Mouse (Mus musculus) heart, embryonic 11.5 days (tissue): ENCODE data around the gene Irak4. TPM values are rescaled to one million over a fixed set of nuclear protein-coding genes. Genes with fewer than 3 reads are reported as not detected.

Experiments used
- ATAC-seq: fragments of 200-750 bp; cut with Nextera tagmentation; replicated peaks from 2 replicates; pipeline ENCODE4 v1.8.0; 2017; ENCODE audit warnings: moderate library complexity; ENCODE audit not compliant: insufficient number of reproducible peaks, low FRiP score, low TSS enrichment
- H3K27ac ChIP-seq: fragments of 300-500 bp; sonication (generic); 2 replicates; pipeline ENCODE4 v1.5.1; 2014; ENCODE audit warnings: mild to moderate bottlenecking, low read depth, low read length
- H3K27me3 ChIP-seq: fragments of 300-500 bp; sonication (generic); 2 replicates; pipeline ENCODE4 v1.6.1; 2014; ENCODE audit warnings: mild to moderate bottlenecking, low read length, mixed read lengths; ENCODE audit not compliant: control insufficient read depth, insufficient read depth
- H3K36me3 ChIP-seq: fragments of 300-500 bp; sonication (generic); 2 replicates; pipeline ENCODE4 v1.6.1; 2014; ENCODE audit warnings: mild to moderate bottlenecking, low read length, moderate library complexity, mixed read lengths; ENCODE audit not compliant: control insufficient read depth, insufficient read depth
- H3K4me1 ChIP-seq: fragments of 300-500 bp; sonication (generic); 2 replicates; pipeline ENCODE4 v1.6.1; 2014; ENCODE audit warnings: low read length; ENCODE audit not compliant: control insufficient read depth, insufficient read depth
- H3K4me2 ChIP-seq: fragments of 300-500 bp; sonication (generic); 2 replicates; pipeline ENCODE4 v1.6.1; 2014; ENCODE audit warnings: mild to moderate bottlenecking, moderate library complexity
- H3K4me3 ChIP-seq: fragments of 300-500 bp; sonication (generic); 2 replicates; pipeline ENCODE4 v1.5.1; 2014; ENCODE audit warnings: low read depth, low read length
- H3K9ac ChIP-seq: fragments of 300-500 bp; sonication (generic); 2 replicates; pipeline ENCODE4 v1.6.1; 2014; ENCODE audit warnings: mild to moderate bottlenecking, low read depth, low read length, moderate library complexity
- H3K9me3 ChIP-seq: fragments of 300-500 bp; sonication (generic); replicated peaks from 2 replicates; pipeline ENCODE4 v1.6.1; 2016; ENCODE audit warnings: low read length; ENCODE audit not compliant: control insufficient read depth
- WGBS: fragments of 180-500 bp; shearing (Covaris S2); extraction: QIAGEN DNeasy Blood & Tissue Kit; methylation state at CpG from one replicate; pipeline ENCODE4 v1.1.7; 2014; ENCODE audit not compliant: insufficient replicate concordance; 5-methylcytosine and 5-hydroxymethylcytosine counted together
- polyA plus RNA-seq: library from polyadenylated mRNA; unstranded; fragments of >200 nt; fragmentation: Nextera tagmentation; extraction: Ambion mirVana; gene quantifications from 2 replicates; pipeline ENCODE4 v1.2.1, GENCODE M21; 2014

Gene Irak4
- polyA plus RNA-seq, 1 experiment from 2014 or later: 4.1 TPM

DNA sequence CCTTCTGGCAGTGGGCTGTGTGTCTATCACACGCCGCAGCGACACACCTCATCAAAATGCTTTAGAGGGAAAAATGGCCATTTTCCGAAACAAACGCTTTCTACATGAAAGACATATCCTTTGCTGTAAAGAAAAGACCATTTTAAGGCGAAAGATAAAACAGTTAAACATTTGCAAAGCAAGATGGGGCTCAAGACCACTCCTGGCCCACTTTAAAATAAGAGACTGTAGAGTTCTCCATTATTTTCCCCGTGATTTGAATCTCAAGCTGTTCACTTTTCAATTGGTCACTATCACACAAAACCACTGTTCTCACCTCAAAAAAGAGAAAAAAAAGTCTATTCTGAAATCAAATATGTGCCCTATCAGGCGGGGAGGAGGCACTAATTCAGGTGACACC is 46.6 kb downstream of the Irak4 start:
- H3K27ac ChIP-seq: no peak overlapping the region

GRCm38 (mm10) chr15:94591356-94591755 is 47.9 kb downstream of the Irak4 start:
- Histone ChIP-seq H3K4me2 (no peak overlapping the region), H3K9ac (no peak overlapping the region), H3K4me1 (no peaks in the 10 kb centered on the region), H3K4me3 (no peak overlapping the region), H3K9me3 (no peaks in the 10 kb centered on the region), H3K27ac (no peak overlapping the region), H3K27me3 (no peaks in the 10 kb centered on the region), H3K36me3 (no peaks in the 10 kb centered on the region)
- WGBS: 83% methylated on average over 4 of the region's 4 CpGs
- no peak for ATAC-seq

More for the DNA sequence above, 46.6 kb downstream of the Irak4 start:
- H3K9me3 ChIP-seq: no peaks in the 10 kb centered on the region
- H3K4me3 ChIP-seq: peak overlapping the region; percentile 85
- H3K9ac ChIP-seq: peak overlapping the region; percentile 43; the same call in 1 of the 2 replicates
- no peaks in the 10 kb centered on the region for H3K4me1 ChIP-seq
- ATAC-seq: no peak
- peak overlapping the region; percentile 63 for H3K4me2 ChIP-seq
- WGBS: 14% methylated on average over 8 of the region's 8 CpGs
- H3K27me3 ChIP-seq: no peaks in the 10 kb centered on the region
- no peaks in the 10 kb centered on the region; the same call in 1 of the 2 replicates for H3K36me3 ChIP-seq

GRCm38 (mm10) chr15:94593586-94593985 is 50.1 kb downstream of the Irak4 start:
- H3K9ac ChIP-seq: no peak overlapping the region
- ATAC-seq: no peak
- H3K4me3 ChIP-seq: no peak overlapping the region
- no peaks in the 10 kb centered on the region for H3K36me3 ChIP-seq
- H3K27me3 ChIP-seq: no peaks in the 10 kb centered on the region
- H3K9me3 ChIP-seq: no peaks in the 10 kb centered on the region
- H3K4me1 ChIP-seq: no peaks in the 10 kb centered on the region
- H3K4me2 ChIP-seq: no peak overlapping the region
- H3K27ac ChIP-seq: no peak overlapping the region
- WGBS: 81% methylated on average over 1 of the region's 1 CpGs

DNA sequence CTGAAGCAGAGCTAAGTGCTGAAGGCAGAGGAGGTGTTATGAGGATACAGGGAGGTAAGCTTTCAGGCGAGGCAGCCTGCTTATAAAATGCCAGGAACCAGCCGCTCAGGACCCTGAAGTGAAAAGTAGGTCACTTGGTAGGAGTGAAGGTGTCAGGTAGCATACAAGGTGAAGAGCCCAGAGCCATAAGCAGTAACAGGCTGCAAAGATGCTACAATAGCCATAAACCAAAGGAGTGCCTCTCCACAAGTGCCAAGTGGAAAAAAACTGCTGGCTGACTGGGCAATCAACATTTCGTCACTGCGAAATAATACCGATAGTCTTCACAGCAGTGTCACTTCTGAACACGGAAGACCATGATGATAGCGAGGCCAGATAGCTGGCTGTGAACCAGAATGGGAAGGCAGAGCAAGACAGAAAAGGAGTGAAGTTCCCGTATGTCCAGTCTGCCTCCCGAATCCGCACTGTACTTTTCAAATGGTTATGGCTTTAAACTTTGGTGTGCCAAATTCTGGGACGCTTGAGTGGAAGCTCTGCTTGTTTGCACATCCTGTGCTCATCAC is 56.8 kb downstream of the Irak4 start:
- WGBS: 62% methylated on average over 11 of the region's 11 CpGs
- Histone ChIP-seq H3K36me3 (no peaks in the 10 kb centered on the region), H3K27ac (no peak overlapping the region), H3K4me3 (no peak overlapping the region), H3K9ac (no peak overlapping the region), H3K27me3 (no peaks in the 10 kb centered on the region), H3K9me3 (no peaks in the 10 kb centered on the region), H3K4me2 (no peak overlapping the region), H3K4me1 (0 out of 2 replicates have a peak, but pooled peaks cover 2% of the 10 kb centered on the region)
- ATAC-seq: no peak

DNA sequence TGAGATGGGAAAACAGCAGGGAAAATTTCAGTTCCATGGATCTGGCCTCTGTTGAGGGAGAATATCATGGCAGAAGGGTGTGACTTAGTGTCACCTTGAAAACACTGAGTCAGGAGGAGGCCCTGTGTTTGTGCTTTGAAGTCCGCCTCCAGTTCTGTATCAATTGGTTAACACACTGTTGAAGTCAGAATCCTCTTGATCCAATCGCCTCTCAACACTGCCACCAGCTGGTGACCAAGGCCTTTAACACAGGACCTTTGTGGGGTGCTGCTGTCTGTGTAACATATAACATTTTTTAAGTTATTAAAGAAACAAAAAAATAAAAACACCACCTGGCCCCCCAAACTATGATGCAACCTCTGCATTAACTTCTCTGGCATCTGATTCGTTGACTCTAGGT is 57.9 kb downstream of the Irak4 start:
- H3K4me2 ChIP-seq: no peak overlapping the region
- H3K9ac ChIP-seq: no peak overlapping the region
- 0 out of 2 replicates have a peak, but pooled peaks cover 2% of the 10 kb centered on the region for H3K4me1 ChIP-seq
- H3K9me3 ChIP-seq: no peaks in the 10 kb centered on the region
- no peak for ATAC-seq
- H3K27ac ChIP-seq: no peak overlapping the region
- 19% methylated on average over 3 of the region's 3 CpGs for WGBS
- no peaks in the 10 kb centered on the region for H3K27me3 ChIP-seq
- no peaks in the 10 kb centered on the region for H3K36me3 ChIP-seq
- no peak overlapping the region for H3K4me3 ChIP-seq

- 0 out of 2 replicates have a peak, but pooled peaks cover 2% of the 10 kb centered on the region for H3K4me1 ChIP-seq
Observed at GRCm38 (mm10) chr15:94602441-94602840, 59.0 kb downstream of the Irak4 start.

DNA sequence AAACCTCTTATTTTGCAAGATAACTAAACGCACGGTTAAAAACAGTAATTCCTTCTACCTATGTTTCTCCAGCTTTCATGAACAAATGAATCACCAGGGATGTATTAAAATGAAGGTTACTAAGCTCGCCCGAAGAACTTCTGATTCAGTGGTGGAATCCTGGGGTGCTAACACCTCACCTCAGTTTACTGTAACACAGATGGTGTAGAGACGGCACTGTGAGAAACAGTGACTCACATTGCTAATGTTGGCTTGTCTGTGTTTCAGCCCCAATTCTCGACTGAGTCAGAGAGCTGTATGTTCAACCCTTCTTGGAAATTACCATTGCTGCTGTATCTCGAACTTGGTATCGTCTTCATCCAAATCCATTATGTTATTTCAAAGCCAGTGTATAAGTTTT is 64.3 kb downstream of the Irak4 start:
- WGBS: 85% methylated on average over 8 of the region's 8 CpGs
- Histone ChIP-seq H3K36me3 (no peaks in the 10 kb centered on the region), H3K4me3 (no peak overlapping the region), H3K9me3 (no peaks in the 10 kb centered on the region), H3K9ac (no peak overlapping the region), H3K4me2 (no peak overlapping the region), H3K27ac (no peak overlapping the region), H3K4me1 (no peaks in the 10 kb centered on the region), H3K27me3 (no peaks in the 10 kb centered on the region)
- ATAC-seq: no peak

More at GRCm38 (mm10) chr15:94602441-94602840, 59.0 kb downstream of the Irak4 start:
- 67% methylated on average over 3 of the region's 3 CpGs for WGBS
- no peaks in the 10 kb centered on the region for H3K9me3 ChIP-seq
- no peak overlapping the region for H3K4me3 ChIP-seq
- H3K27me3 ChIP-seq: no peaks in the 10 kb centered on the region
- no peak overlapping the region for H3K9ac ChIP-seq
- no peak overlapping the region for H3K27ac ChIP-seq
- no peak for ATAC-seq
- no peaks in the 10 kb centered on the region for H3K36me3 ChIP-seq
- H3K4me2 ChIP-seq: no peak overlapping the region

DNA sequence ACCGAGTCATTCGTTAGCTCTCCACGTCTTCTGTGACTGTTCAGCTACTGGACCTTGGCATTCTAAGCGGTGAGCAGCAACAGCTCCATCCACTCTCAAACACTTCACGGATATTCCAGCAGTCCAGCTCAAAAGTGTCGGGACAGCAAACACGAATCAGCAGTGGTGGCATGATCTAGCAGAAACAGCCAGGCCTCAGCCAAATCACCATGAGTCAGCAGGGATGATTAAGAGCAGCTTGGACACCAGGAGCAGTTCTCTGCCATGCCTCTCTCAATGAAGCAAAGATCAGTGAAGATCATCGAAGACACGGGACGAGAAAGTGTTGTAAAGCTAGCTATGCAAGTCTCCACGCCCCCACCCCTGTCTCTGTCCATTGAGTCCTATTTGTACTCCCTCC is 72.6 kb downstream of the Irak4 start:
- H3K9ac ChIP-seq: no peak overlapping the region
- no peak for ATAC-seq
- 88% methylated on average over 11 of the region's 11 CpGs for WGBS
- H3K27me3 ChIP-seq: no peaks in the 10 kb centered on the region
- H3K4me3 ChIP-seq: no peak overlapping the region
- H3K4me1 ChIP-seq: no peaks in the 10 kb centered on the region
- H3K9me3 ChIP-seq: no peaks in the 10 kb centered on the region
- no peak overlapping the region for H3K4me2 ChIP-seq
- H3K27ac ChIP-seq: no peak overlapping the region
- no peaks in the 10 kb centered on the region for H3K36me3 ChIP-seq

GRCm38 (mm10) chr15:94620909-94621308 is 77.5 kb downstream of the Irak4 start:
- no peaks in the 10 kb centered on the region for H3K4me1 ChIP-seq
- H3K36me3 ChIP-seq: no peaks in the 10 kb centered on the region
- no peak overlapping the region for H3K4me3 ChIP-seq
- H3K4me2 ChIP-seq: no peak overlapping the region
- H3K9me3 ChIP-seq: no peaks in the 10 kb centered on the region
- no peak overlapping the region for H3K27ac ChIP-seq
- ATAC-seq: no peak
- no peak overlapping the region for H3K9ac ChIP-seq
- H3K27me3 ChIP-seq: no peaks in the 10 kb centered on the region
